Mouse (Mus musculus) spleen, embryonic (tissue): ENCODE data around the gene Mtus2.
"Not testable (repeated sequence)": the region's sequence is repeated elsewhere in the genome, so short reads cannot be mapped to it uniquely, and the experiment has no call there.

Source experiments
- CTCF ChIA-PET: fragments of 350-600 bp; sonication (Branson Sonifier 250); formaldehyde crosslinking; loops from one replicate; lab custom pipeline; 2022; lab: Charles Lee

Mtus2 gene

DNA sequence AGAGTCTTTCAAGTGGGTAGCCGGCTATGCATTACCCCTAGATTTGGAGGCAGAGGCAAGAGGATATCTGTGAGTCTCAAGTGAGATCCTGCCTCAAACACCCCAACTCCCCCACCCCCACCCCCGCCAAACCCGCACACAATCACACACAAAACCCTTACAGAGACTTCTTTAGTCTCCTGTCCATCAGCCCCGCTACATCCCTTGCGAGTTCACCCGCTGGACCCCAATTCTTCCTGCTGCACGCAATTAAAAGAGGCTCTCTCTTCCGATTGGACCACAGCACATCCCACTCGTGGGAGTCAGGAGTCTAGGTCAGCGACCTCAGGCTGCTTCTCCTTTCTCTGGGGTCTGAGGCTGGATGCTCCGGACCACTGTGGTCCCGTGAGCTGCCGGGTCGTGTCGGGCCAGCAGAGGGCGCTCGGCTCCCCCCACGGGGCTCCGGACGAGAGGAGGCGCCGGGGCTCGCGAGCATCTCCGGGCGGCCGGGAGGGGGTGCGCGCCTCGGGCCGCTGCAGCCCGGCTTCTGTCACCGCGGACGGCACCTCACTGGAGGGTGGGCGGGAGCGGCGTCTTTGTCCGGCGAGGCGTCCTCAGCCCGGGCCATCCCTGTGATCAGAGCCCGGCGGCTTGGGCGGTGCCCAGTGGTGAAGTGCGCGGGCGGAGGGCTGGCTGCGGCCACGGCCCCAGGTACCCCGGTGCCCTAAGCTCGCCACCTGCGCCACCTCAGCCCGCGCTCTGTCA is at the start of gene Mtus2:
Gene Mtus2, plus strand, starts transcription at position 500 of the 744 bp plus-strand sequence.
- CTCF ChIA-PET, result no interaction called here

DNA sequence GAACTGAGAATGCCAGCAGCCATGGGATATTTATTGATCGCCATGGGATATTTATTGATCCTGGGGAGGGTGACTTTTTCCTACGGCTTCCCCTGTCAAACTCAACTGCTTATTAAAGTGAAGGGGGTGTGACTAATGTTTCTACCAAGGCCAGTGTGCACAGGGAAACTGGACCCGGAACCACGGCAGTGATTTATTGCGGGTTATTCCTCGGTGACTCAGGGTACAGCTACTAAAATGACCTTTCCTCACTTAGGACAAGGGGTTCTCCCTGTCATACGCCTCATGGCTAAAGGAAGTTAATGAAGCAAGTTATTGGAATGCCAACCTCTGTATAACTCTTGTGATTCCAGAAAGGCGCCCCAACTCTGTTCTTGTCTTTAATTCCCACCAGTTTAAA is 49.3 kb upstream of the Mtus2 start:
- CTCF ChIA-PET, result no interaction called here

DNA sequence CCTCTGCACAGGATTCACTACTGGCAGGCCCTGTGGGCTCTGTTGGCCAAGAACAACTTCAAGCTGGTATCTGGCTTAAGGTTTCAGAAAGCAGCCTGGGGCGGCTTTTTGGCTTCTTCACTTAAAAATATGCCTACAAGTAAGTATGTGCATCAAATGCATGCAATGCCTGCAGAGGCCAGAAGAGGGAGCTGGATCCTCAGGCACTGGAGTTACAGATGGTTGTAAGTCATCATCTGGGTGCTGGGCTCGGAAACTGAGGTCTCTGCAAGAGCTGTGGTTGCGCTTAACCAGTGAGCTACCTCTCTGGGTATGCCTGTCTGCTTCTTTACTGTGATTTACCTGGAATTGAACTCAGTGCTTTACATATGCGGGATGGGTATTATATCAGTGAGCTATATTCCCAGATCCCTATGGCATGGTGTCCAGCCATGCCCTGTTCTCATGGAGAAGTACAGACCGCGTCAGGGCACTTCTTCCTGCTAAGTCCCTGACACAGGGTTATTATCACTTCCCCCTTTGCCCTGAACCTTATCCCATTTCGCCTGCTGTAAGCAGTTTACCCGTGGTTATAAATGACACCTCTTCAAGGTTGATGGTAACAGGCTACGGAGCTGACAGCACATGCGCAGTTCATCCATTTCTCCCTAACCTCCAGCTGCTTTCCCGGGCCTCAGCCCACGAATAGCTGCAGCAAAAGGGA is 46.2 kb upstream of the Mtus2 start:
- CTCF ChIA-PET, result no interaction called here

DNA sequence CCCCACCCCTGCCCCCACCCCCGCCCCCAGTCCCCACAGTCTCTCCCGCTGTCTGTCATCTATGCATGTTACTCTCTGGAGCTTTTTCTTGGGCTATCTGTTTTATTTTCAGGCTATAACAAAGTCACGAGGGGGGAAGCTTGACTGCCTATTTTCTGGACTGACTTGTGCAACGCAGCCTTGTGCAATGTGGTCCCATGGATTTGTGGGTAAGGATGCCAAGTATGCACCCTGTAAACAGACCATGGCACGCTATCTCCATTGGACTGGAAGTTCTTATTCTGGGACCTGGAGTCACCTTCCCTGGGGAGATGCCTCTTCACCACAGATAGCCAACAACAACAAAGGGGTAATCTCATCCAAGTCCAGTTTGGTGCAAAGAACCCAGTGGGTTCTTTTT is 45.4 kb upstream of the Mtus2 start:
- CTCF ChIA-PET, result no interaction called here

DNA sequence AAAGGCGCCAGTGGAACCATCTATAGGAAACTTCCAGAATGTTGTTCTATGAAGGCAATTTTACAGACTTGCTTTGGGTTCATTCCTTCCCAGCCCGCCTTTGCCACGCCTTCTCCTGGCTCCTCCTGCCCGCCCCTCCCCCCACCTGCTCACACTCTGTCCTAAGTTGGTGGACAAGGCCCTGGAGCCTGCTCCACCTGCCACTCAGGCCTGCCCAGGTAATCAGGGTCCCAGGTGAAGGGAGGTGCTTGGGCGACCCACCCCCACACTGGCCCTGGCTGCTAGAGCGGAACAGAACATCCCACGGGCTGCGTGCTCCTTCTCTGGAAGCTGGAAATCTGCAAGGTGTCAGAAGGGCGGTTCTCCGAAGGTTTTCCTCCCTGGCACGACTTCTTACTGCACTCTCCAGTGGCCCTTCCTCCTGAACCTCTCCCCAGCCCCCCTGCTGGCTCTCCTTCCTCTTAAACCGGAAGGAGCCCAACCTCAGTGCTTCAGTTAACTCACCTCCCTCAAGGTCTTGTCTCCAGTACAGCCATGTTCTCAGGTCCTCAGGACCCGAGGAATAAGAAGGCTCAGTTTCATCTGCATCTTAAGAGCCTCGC is 43.8 kb upstream of the Mtus2 start:
- CTCF ChIA-PET, result no interaction called here

DNA sequence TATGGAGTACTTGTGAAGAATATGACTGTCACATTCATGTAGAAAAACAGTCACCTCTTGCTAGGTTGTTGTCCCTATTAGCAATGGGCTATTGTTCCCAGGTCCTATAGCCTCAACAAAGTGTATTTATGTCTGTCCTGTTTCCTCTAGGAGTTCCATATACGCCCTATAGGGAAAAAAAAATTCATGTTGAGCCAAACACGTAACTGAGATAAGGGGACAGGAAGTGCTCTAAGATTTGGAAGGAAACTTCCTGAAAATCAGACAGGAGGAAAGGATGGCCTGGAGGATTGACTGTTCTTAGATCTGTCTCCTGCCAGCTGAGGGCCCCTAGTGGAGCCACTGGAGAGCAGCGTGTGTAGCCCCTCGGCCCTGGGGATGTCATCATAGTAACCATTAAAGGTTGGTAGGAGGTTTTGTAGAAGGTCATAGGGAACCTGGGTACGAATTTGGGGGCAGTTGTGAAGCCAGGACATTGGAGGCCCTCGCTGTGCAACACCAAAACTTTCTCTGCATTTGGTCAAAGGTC is 42.0 kb upstream of the Mtus2 start:
- CTCF ChIA-PET, result interaction anchor here (0.7 kb wide), 1 partner anchor 1614 kb away, joined by 3 read pairs; no protein-coding TSS in a partner anchor

DNA sequence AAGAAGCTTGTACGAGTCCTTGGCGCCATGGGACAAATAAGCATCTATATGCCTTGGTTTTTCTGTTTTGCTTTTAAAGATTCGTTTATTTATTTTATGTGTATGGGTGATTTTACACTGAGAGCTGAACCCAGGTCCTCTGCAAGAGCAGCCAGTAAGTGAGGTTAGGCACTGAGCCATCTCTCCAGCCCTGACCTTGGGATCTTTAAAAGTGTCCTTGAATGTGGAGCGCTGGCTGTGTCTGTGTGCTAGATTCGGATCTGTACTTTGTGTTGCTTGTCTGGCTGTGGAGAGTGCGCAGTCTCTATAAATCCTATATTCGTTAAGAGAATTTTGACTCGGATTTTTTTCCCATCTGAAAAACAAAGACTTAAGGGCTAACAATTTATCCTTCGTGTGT is 40.9 kb upstream of the Mtus2 start:
- CTCF ChIA-PET, result no interaction called here

DNA sequence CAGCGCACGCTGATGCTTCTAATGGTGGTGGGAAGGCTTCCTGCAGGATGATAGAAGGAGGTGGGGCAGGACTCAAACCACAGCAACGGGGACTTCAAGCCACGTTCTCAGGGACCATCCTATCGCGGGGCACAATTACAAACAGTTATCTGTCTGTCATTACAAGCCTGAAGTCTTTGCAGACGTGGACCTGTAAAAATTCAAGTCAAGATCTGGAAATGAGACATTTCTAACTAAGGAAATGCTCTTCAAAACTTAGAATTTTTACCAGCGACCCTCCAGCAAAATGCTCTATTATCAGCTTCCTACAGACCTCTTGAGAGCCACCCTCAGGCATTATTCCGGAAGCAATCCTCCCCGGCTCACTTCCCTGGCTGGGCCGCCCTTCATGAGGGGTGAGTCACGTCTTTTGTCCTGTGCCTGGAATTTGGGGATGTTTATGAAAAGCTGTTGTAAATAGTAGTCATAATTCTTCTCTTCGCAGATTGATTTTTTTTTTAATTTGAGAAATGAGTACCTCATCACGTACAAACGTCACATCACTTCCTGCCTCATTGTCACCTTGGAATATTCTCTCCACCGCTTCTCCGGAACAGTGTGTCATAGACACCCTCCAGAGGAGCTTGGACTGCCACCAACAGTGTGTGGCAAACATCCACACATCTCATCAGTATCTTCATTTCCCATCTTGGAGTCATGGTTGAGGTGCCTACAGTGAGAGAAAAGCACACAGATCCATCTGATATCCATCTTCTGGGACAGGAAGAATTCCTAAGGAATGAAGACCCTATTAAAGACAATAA is 38.9 kb upstream of the Mtus2 start:
- CTCF ChIA-PET, result no interaction called here

DNA sequence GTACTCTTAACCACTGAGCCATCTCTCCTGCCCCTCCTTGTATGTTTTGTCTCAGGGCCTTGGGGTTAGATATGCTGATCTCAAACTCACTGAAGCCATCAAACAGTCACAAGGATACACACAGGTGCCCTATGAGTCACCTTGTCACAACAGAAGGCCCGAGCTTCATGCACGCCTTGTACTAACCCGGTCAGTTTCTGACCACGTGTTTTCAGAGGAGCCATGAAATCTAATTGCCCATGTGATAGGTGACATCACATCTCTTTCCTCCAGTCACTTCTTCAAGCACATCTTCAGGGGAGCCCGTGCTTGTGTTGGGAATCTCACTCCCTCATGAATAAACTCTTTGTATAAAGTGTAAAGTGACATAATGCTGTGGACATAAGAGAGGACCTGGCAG is 32.5 kb upstream of the Mtus2 start:
- CTCF ChIA-PET, result no interaction called here

DNA sequence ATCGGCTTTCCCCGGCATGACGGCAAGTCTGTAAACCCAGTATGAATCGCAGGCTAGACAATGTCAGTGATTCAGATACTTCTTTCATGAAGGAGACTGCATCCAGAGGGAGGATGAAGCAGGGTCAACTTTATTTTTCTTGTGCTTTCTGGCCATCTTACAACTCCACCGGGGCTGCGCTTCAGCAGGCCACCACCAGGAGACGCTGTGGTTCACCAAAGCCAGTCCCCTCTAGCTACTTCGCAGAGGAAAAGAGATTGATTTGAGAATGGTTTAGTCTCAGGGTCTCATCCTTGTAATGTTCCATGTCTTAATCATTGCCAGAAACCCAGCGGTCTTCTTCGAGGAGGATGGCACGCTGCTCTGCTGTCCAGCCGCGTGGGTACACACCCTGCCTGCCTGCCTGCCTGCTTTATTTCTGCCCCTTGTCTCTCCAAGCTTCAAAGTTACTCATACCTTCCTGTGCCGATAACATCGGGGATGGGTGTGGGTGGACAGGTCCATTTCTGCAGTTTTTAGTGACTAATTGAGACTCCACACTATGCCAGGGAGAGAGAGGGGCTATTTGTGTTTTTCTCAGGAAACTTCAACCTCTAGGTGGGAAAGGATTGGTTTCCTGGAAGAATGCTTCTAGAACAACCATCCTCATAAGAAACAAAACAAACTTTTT is 31.1 kb upstream of the Mtus2 start:
- CTCF ChIA-PET, result no interaction called here

DNA sequence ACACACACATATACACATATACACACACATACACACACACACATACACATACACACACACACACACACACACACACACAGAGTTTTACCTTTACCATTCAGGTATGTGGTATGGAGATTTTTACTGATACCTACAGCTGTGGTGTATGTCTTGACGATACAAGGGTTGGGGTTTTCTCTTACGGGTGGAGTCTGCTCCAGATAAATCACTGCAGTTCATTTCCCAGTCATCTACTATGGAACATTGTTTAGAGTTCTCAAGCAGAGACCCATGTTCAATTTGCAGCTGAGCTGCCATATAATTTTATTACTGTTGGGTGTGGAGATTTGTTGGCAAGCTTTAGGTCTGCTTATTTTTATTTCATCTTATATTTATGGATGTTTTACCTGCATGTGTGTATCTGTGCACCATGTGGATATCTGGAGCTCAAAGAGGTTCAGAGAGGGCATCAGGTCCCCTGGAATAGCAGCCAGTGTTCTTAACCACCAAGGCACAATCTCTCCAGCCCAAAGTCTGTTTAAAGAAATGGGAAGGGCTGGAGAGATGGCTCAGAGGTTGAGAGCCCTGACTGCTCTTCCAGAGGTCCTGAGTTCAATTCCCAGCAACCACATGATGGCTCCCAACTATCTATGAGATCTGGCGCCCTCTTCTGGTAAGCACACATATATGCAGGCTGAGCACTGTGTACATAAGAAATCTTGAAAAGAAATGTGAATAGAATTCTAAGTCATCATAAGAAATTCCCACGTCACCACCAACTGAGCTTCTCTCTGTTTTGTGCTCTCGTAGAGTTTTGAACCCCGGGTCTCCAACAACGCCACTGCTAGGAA is 28.2 kb upstream of the Mtus2 start:
- CTCF ChIA-PET, result no interaction called here

DNA sequence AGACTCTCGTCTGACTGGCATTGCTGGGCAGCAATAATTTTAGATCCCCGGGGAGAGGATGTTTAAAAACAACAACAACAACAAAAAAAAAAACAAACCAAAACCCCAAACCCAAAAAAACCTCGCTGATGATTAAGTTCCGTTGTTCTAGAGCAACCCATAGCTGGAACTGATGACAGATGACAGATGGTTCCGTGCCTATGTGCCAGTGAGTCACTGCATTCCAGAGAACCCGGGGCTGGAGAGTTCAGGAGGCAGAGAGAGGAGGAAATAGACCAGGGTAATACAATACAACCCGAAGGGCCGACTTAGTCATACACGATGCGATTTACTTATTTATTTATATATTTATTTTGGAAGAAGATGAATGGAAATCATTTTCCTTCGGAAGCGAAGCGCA is 22.0 kb upstream of the Mtus2 start:
- CTCF ChIA-PET, result interaction anchor here (0.7 kb wide), 1 partner anchor 1755 kb away, joined by 6 read pairs; no protein-coding TSS in a partner anchor

DNA sequence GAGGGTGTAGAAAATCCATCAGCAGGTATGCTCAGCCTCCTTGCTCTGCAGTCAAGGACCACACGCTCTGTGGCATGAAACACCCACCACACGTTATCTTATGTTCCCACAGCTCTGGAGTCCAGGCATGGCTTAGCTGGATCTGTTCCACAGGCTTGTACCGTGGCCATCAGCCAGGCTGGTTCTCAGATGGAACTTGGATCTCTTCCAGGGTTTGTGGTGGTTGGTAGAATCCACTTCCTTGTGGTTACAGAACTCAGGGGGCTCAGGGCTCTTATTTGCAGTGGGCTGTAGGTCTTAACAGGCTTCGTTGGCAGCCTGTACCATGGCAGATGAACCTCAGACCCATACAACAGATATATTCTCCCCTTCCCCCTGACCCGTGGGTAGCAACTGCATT is 17.9 kb upstream of the Mtus2 start:
- CTCF ChIA-PET, result no interaction called here

DNA sequence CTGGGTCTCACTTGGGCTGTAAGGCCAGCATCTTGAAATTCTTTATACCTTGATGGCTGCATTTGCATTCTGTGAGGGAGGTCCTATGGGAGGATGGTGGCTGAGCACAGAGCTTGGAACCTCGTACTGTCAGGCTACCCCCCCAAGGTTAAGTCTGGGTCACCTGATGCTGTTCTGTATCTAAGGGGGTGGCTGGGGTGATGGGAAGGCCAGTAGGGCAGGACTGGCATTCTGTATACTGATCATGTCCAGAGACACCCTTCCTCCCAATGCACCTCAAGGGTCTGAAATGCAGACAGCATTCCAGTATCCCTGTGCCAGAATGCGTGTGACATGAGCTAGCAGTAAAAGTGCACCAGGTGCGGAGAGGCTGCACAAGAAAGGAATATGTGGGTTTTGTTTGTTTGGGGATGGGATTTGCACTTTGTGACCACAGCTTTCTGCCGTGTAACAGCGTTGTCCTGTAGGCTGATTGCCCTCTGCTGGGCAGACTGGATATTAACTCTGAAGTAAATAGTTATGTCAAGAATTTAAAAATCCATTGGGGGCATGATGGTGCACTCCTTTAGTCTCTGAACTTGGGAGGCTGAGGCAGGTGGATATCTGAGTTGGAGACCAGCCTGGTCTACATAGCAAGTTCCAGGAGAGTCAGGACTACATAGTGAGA is 12.0 kb upstream of the Mtus2 start:
- CTCF ChIA-PET, result no interaction called here

DNA sequence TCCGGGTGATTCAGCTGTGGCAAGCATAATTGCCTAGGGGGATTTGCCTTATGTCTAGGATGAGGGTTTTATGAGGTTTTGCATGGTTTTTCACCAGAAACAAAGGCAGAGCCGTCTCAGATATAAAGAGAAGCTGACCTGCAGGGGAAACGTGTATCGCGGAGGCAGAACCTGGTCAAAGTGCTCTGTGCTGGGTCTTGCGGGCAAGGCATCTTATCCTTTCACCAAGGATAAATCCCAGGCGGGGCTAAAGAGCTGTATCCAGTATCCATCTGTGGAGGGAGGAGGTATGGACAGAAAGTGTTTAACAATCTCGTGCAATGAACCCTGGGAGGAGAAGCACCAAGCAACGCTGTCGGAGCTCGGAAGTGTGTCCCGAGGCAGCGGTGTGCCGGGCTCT is 7.2 kb upstream of the Mtus2 start:
- CTCF ChIA-PET, result no interaction called here

DNA sequence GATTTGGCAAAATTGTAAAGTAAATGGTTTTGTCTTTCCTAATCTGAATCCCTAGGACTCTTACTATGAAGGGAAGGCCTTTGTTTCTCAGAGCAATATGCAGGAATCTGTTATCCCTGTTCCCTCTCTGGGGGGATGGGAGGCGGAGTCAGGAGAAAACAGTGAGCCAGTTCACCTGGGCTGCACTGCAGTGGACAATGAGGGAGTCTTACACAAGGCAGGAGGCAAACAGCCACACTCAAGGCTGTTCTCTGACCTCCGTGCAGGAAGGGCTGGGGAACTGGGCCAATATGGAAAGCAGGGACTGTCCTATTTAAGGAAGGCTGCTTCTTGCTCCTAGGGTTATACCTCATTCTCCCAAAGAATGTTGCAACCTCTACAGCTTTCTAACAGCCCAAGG is 5.4 kb upstream of the Mtus2 start:
- CTCF ChIA-PET, result no interaction called here

DNA sequence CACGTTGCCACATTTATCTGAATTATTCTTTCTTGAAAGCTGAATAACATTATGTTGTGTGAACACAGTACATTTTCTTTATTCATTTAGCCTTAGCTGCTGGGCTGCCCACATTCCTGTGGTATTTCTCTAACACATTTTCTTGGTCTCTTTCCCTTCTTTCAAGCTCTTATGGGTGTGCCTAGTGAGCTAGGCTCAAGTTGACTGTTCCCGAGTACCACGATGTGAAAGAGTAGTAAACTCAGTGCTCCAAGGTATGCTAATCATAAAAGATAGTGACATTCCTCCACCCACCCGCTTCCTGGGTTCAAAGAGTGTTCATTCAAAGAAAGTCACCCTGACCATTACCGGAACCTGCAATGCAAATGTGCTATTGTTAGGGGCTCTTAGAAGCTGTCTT is 3.9 kb upstream of the Mtus2 start:
- CTCF ChIA-PET, result not testable (repeated sequence)

DNA sequence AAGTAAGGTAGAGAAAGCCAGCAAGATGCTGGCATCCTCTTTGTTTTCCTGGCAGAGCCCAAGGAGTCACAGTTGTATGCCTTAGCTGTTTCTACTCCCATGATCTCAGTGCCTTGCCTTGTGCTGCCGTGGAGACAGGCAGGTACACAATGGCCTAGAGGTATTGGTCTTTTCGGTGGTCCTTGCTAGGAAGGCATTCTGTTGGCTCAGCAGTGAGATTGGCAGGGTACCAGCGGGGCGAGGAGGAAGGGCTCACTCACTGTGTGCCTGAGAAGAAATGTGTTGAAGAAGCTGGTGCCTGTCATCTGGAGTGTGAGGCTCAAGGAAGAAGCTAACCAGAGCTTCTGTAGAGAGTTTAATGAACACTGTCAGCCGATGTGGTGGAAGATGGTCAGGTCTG is 1.4 kb upstream of the Mtus2 start:
- CTCF ChIA-PET, result no interaction called here

DNA sequence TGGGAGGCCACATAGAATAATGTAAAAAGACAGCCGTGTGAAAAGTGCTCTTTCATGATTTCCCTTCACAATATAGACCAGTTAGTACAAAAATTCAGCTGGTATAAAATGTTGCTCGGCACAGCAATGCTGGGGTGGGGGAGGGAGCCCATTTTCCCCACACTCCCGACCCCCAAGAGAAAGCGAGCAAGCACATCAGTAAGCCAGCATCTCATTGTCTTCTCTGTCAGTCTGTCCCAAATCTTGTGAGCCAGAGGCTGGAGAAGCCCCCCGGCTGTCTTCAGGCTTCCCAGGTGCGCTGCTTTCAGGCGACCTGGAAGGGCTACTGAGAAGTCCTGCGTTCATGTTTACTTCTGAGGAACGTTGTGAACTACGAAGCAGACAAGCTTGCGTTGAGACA is 699 bp upstream of the Mtus2 start:
- CTCF ChIA-PET, result no interaction called here
